Mouse (Mus musculus) retina, embryonic 14.5 days (tissue): ENCODE results near the gene Cgrrf1.
"Not testable (repeated sequence)": the region's sequence is repeated elsewhere in the genome, so short reads cannot be mapped to it uniquely, and the experiment has no call there.

ENCODE experiments used
- DNase-seq: peaks from one replicate; pipeline ENCODE4 v3.0.0-alpha.2; 2015; ENCODE audit warnings: low spot score

Cgrrf1 gene

GRCm38 (mm10) chr14:46831837-46832333 lies at the start of gene Cgrrf1:
Gene Cgrrf1 (plus strand): TSS chr14:46832125.
- DNase-seq, result peak; percentile 98

GRCm38 (mm10) chr14:46782187-46782828 lies 49.6 kb upstream of the Cgrrf1 start:
- DNase-seq, result no peak

- no peak for DNase-seq
These were observed 48.5 kb upstream of the Cgrrf1 start for GRCm38 (mm10) chr14:46783327-46783926.

GRCm38 (mm10) chr14:46785247-46785646 lies 46.7 kb upstream of the Cgrrf1 start:
- DNase-seq, result no peak

GRCm38 (mm10) chr14:46787454-46787786 lies 44.5 kb upstream of the Cgrrf1 start:
- DNase-seq, result no peak

GRCm38 (mm10) chr14:46787787-46788504 lies 44.0 kb upstream of the Cgrrf1 start, which contains the start of gene Cnih1:
Gene Cnih1 (minus strand): TSS chr14:46788411.
- peak; percentile 94 for DNase-seq

- no peak for DNase-seq
These were observed 43.4 kb upstream of the Cgrrf1 start for GRCm38 (mm10) chr14:46788505-46788901.

GRCm38 (mm10) chr14:46790303-46790702 lies 41.6 kb upstream of the Cgrrf1 start:
- no peak for DNase-seq

- DNase-seq, result no peak
These were observed 41.2 kb upstream of the Cgrrf1 start for GRCm38 (mm10) chr14:46790723-46791122.

GRCm38 (mm10) chr14:46794157-46794556 lies 37.8 kb upstream of the Cgrrf1 start:
- no peak for DNase-seq

GRCm38 (mm10) chr14:46800684-46801345 lies 31.1 kb upstream of the Cgrrf1 start:
- no peak for DNase-seq

- no peak for DNase-seq
These were observed 28.7 kb upstream of the Cgrrf1 start for GRCm38 (mm10) chr14:46803259-46803658.

- DNase-seq, result no peak
These were observed 28.1 kb upstream of the Cgrrf1 start for GRCm38 (mm10) chr14:46803791-46804190.

- no peak for DNase-seq
These were observed 25.7 kb upstream of the Cgrrf1 start for GRCm38 (mm10) chr14:46806186-46806585.

GRCm38 (mm10) chr14:46807927-46808326 lies 24.0 kb upstream of the Cgrrf1 start:
- no peak for DNase-seq

GRCm38 (mm10) chr14:46815640-46816039 lies 16.3 kb upstream of the Cgrrf1 start:
- no peak for DNase-seq

- DNase-seq, result no peak
These were observed 14.9 kb upstream of the Cgrrf1 start for GRCm38 (mm10) chr14:46816916-46817622.

GRCm38 (mm10) chr14:46818743-46819142 lies 13.2 kb upstream of the Cgrrf1 start:
- DNase-seq, result no peak

- DNase-seq, result not testable (repeated sequence)
These were observed 12.0 kb upstream of the Cgrrf1 start for GRCm38 (mm10) chr14:46819961-46820360.

- peak; percentile 10 for DNase-seq
These were observed 10.6 kb upstream of the Cgrrf1 start for GRCm38 (mm10) chr14:46821271-46821872.
